Mouse (Mus musculus): Measurements from ENCODE around the gene Itprip. TPM values are rescaled to one million over a fixed set of nuclear protein-coding genes. Genes with fewer than 3 reads are reported as not detected.
A peak's percentile ranks its signal among the peaks of the same experiment; 100 is the strongest.
"Not testable (repeated sequence)": the region's sequence is repeated elsewhere in the genome, so short reads cannot be mapped to it uniquely, and the experiment has no call there.

Itprip gene
- total RNA-seq, 2 experiments from 2014 or later = 0.75 to 0.99 TPM

- TF ChIP-seq CTCF (IDR thresholded peaks at IDR 0.05) = no peak
- H3K27ac ChIP-seq = peak overlapping the region; percentile 86
- peak overlapping the region; percentile 79 for H3K4me3 ChIP-seq
- DNase-seq = no peak
- intact Hi-C loops (cut with DNase I) = no loop called here
Observed at GRCm38 (mm10) chr19:47853951-47854795, 64.9 kb downstream of the Itprip start.

- Histone ChIP-seq H3K27ac (no peak overlapping the region), H3K4me3 (no peak overlapping the region)
- DNase-seq = no peak
- TF ChIP-seq CTCF (IDR thresholded peaks at IDR 0.05) = no peak
- intact Hi-C loops (cut with DNase I) = no loop called here
Observed at GRCm38 (mm10) chr19:47853053-47853452, 66.0 kb downstream of the Itprip start.

- H3K4me3 ChIP-seq; H3K27ac ChIP-seq; DNase-seq; intact Hi-C loops (cut with DNase I): not testable (repeated sequence)
Observed at GRCm38 (mm10) chr19:47852131-47852530, 67.0 kb downstream of the Itprip start.

GRCm38 (mm10) chr19:47849735-47850134 is 69.4 kb downstream of the Itprip start:
- no peak for DNase-seq
- H3K4me3 ChIP-seq = no peak overlapping the region
- intact Hi-C loops (cut with DNase I) = no loop called here
- no peak for TF ChIP-seq CTCF (IDR thresholded peaks at IDR 0.05)
- H3K27ac ChIP-seq = no peak overlapping the region

Small RNA genes within 50 kb of the gene (microRNA-seq; reads per million reads assigned to microRNA genes)
- not detected for gene Gm22240

Other genes with a start within 250 kb of the Itprip start
- gene Col17a1, start 227.2 kb downstream of the Itprip start, total RNA-seq (2021) = not detected
- gene Sfr1, start 187.6 kb downstream of the Itprip start, total RNA-seq (2021) = 10 to 100 TPM; 80.3 to 85.3 TPM
- 10 to 100 TPM; 43.7 to 70.1 TPM for gene Gsto1, start 64.3 kb downstream of the Itprip start, total RNA-seq (2021)
- gene Gsto2, start 53.8 kb downstream of the Itprip start, total RNA-seq (2021) = under 1 TPM; 0.51 to 0.73 TPM
- gene Cfap43, start within 50 bp of the Itprip start, total RNA-seq (2021) = under 1 TPM in 1 of 2 experiments, not detected in 1; 0.11 TPM
- gene Cfap58, start 18.4 kb upstream of the Itprip start, total RNA-seq (2021) = not detected